Mouse (Mus musculus) hindbrain, embryonic 12.5 days (tissue): ENCODE measurements around the gene Patj. TPM values are rescaled to one million over a fixed set of nuclear protein-coding genes. Genes with fewer than 3 reads are reported as not detected.
A peak's percentile ranks its signal among the peaks of the same experiment; 100 is the strongest.
"Not testable (repeated sequence)": the region's sequence is repeated elsewhere in the genome, so short reads cannot be mapped to it uniquely, and the experiment has no call there.

Source experiments
- ATAC-seq: fragments of 200-750 bp; cut with Nextera tagmentation; 2 replicates; pipeline ENCODE4 v1.8.0; 2017; ENCODE audit warnings: moderate TSS enrichment; ENCODE audit not compliant: low FRiP score
- H3K27ac ChIP-seq: fragments of 300-500 bp; sonication (generic); 2 replicates; pipeline ENCODE4 v1.5.1; 2016; ENCODE audit warnings: mild to moderate bottlenecking
- H3K27me3 ChIP-seq: fragments of 300-500 bp; sonication (generic); 2 replicates; pipeline ENCODE4 v1.6.1; 2016; ENCODE audit warnings: mild to moderate bottlenecking
- H3K36me3 ChIP-seq: fragments of 300-500 bp; sonication (generic); 2 replicates; pipeline ENCODE4 v1.6.1; 2016; ENCODE audit warnings: mild to moderate bottlenecking
- H3K4me1 ChIP-seq: fragments of 300-500 bp; sonication (generic); 2 replicates; pipeline ENCODE4 v1.6.1; 2016
- H3K4me2 ChIP-seq: fragments of 300-500 bp; sonication (generic); replicated peaks from 2 replicates; pipeline ENCODE4 v1.6.1; 2016; ENCODE audit warnings: mild to moderate bottlenecking
- H3K4me3 ChIP-seq: fragments of 300-500 bp; sonication (generic); 2 replicates; pipeline ENCODE4 v1.5.1; 2016; ENCODE audit warnings: mild to moderate bottlenecking
- H3K9ac ChIP-seq: fragments of 300-500 bp; sonication (generic); 2 replicates; pipeline ENCODE4 v1.6.1; 2016; ENCODE audit warnings: mild to moderate bottlenecking, moderate library complexity
- H3K9me3 ChIP-seq: fragments of 300-500 bp; sonication (generic); replicated peaks from 2 replicates; pipeline ENCODE4 v1.6.1; 2016; ENCODE audit warnings: mild to moderate bottlenecking
- WGBS: fragments of 180-500 bp; shearing (Covaris S2); methylation state at CpG from one replicate; pipeline ENCODE4 v1.1.7; 2016; 5-methylcytosine and 5-hydroxymethylcytosine counted together
- polyA plus RNA-seq: library from polyadenylated mRNA; unstranded; fragments of >200 nt; fragmentation: Nextera tagmentation; extraction: Ambion mirVana; gene quantifications from 2 replicates; pipeline ENCODE4 v1.2.1, GENCODE M21; 2016

The Patj gene
- polyA plus RNA-seq, 1 experiment from 2014 or later = 14.9 TPM

GRCm38 (mm10) chr4:98599358-98599757, 203.8 kb downstream of the Patj start:
- H3K4me3 ChIP-seq = no peak overlapping the region
- ATAC-seq = no peak
- 69% methylated on average over 6 of the region's 6 CpGs for WGBS
- H3K4me1 ChIP-seq = peaks cover 15% of the 10 kb centered on the region
- H3K36me3 ChIP-seq = no peaks in the 10 kb centered on the region
- no peaks in the 10 kb centered on the region for H3K9me3 ChIP-seq
- no peaks in the 10 kb centered on the region for H3K27me3 ChIP-seq
- H3K9ac ChIP-seq = no peak overlapping the region
- no peak overlapping the region for H3K4me2 ChIP-seq
- H3K27ac ChIP-seq = no peak overlapping the region

- peaks cover 14% of the 10 kb centered on the region for H3K4me1 ChIP-seq
- no peaks in the 10 kb centered on the region for H3K27me3 ChIP-seq
- WGBS = 68% methylated on average over 6 of the region's 6 CpGs
- H3K9me3 ChIP-seq = no peaks in the 10 kb centered on the region
- no peaks in the 10 kb centered on the region for H3K36me3 ChIP-seq
- no peak overlapping the region for H3K4me2 ChIP-seq
- no peak overlapping the region for H3K27ac ChIP-seq
- H3K4me3 ChIP-seq = no peak overlapping the region
- no peak for ATAC-seq
- H3K9ac ChIP-seq = no peak overlapping the region
Observed at GRCm38 (mm10) chr4:98603131-98603530, 207.5 kb downstream of the Patj start.

- no peak overlapping the region for H3K4me2 ChIP-seq
- ATAC-seq = no peak
- H3K4me1 ChIP-seq = no peaks in the 10 kb centered on the region
- H3K4me3 ChIP-seq = no peak overlapping the region
- H3K9ac ChIP-seq = no peak overlapping the region
- H3K9me3 ChIP-seq = no peaks in the 10 kb centered on the region
- WGBS = 96% methylated on average over 2 of the region's 2 CpGs
- no peak overlapping the region for H3K27ac ChIP-seq
- no peaks in the 10 kb centered on the region for H3K27me3 ChIP-seq
- no peaks in the 10 kb centered on the region for H3K36me3 ChIP-seq
Observed at GRCm38 (mm10) chr4:98610501-98610900, 214.9 kb downstream of the Patj start.

- no peak for ATAC-seq
- Histone ChIP-seq H3K4me1 (no peaks in the 10 kb centered on the region), H3K4me2 (no peak overlapping the region), H3K27me3 (no peaks in the 10 kb centered on the region), H3K27ac (no peak overlapping the region), H3K4me3 (no peak overlapping the region), H3K36me3 (no peaks in the 10 kb centered on the region), H3K9me3 (no peaks in the 10 kb centered on the region), H3K9ac (no peak overlapping the region)
- 85% methylated on average over 3 of the region's 3 CpGs for WGBS
Observed at GRCm38 (mm10) chr4:98614395-98614794, 218.8 kb downstream of the Patj start.

GRCm38 (mm10) chr4:98619199-98619598, 223.6 kb downstream of the Patj start:
- Histone ChIP-seq H3K9ac (no peak overlapping the region), H3K27me3 (no peaks in the 10 kb centered on the region), H3K27ac (no peak overlapping the region), H3K9me3 (no peaks in the 10 kb centered on the region), H3K36me3 (no peaks in the 10 kb centered on the region), H3K4me1 (peaks cover 11% of the 10 kb centered on the region), H3K4me2 (no peak overlapping the region), H3K4me3 (no peak overlapping the region)
- WGBS = 76% methylated on average over 6 of the region's 6 CpGs
- ATAC-seq = no peak

- H3K27me3 ChIP-seq = no peaks in the 10 kb centered on the region
- 0 out of 2 replicates have a peak, but pooled peaks have one; percentile 30 for ATAC-seq
- H3K9ac ChIP-seq = no peak overlapping the region
- H3K27ac ChIP-seq = no peak overlapping the region
- H3K4me2 ChIP-seq = no peak overlapping the region
- no peaks in the 10 kb centered on the region for H3K36me3 ChIP-seq
- no peaks in the 10 kb centered on the region for H3K9me3 ChIP-seq
- H3K4me3 ChIP-seq = no peak overlapping the region
- H3K4me1 ChIP-seq = peaks cover 11% of the 10 kb centered on the region
- 71% methylated on average over 9 of the region's 9 CpGs for WGBS
Observed at GRCm38 (mm10) chr4:98620986-98621784, 225.6 kb downstream of the Patj start.

- WGBS = 64% methylated on average over 1 of the region's 1 CpGs
- no peaks in the 10 kb centered on the region for H3K27me3 ChIP-seq
- H3K4me1 ChIP-seq = peaks cover 11% of the 10 kb centered on the region
- H3K27ac ChIP-seq = no peak overlapping the region
- H3K9ac ChIP-seq = no peak overlapping the region
- H3K4me2 ChIP-seq = no peak overlapping the region
- H3K9me3 ChIP-seq = no peaks in the 10 kb centered on the region
- no peaks in the 10 kb centered on the region for H3K36me3 ChIP-seq
- no peak for ATAC-seq
- no peak overlapping the region for H3K4me3 ChIP-seq
Observed at GRCm38 (mm10) chr4:98622180-98622579, 226.6 kb downstream of the Patj start.

- 24% methylated on average over 3 of the region's 3 CpGs for WGBS
- Histone ChIP-seq H3K9ac (no peak overlapping the region), H3K27ac (0 out of 2 replicates have a peak overlapping the region, but pooled peaks have one; percentile 30), H3K4me2 (no peak overlapping the region), H3K9me3 (no peaks in the 10 kb centered on the region), H3K4me3 (no peak overlapping the region), H3K4me1 (peaks cover 11% of the 10 kb centered on the region), H3K27me3 (no peaks in the 10 kb centered on the region), H3K36me3 (no peaks in the 10 kb centered on the region)
- peak; percentile 64 for ATAC-seq
Observed at GRCm38 (mm10) chr4:98622996-98623673, 227.6 kb downstream of the Patj start.

GRCm38 (mm10) chr4:98628286-98628685, 232.7 kb downstream of the Patj start:
- H3K27me3 ChIP-seq = no peaks in the 10 kb centered on the region
- H3K4me3 ChIP-seq = no peak overlapping the region
- H3K36me3 ChIP-seq = no peaks in the 10 kb centered on the region
- no peaks in the 10 kb centered on the region for H3K9me3 ChIP-seq
- WGBS = 89% methylated on average over 6 of the region's 6 CpGs
- H3K4me2 ChIP-seq = no peak overlapping the region
- no peak for ATAC-seq
- peaks cover 4% of the 10 kb centered on the region for H3K4me1 ChIP-seq
- no peak overlapping the region for H3K27ac ChIP-seq
- H3K9ac ChIP-seq = no peak overlapping the region

- not testable (repeated sequence) for H3K4me1 ChIP-seq, H3K27me3 ChIP-seq, H3K9me3 ChIP-seq, H3K36me3 ChIP-seq, H3K4me2 ChIP-seq, H3K4me3 ChIP-seq, H3K27ac ChIP-seq, H3K9ac ChIP-seq, ATAC-seq
Observed at GRCm38 (mm10) chr4:98629217-98629616, 233.6 kb downstream of the Patj start.

- Histone ChIP-seq H3K36me3 (no peaks in the 10 kb centered on the region), H3K4me1 (no peaks in the 10 kb centered on the region), H3K9me3 (0 out of 2 replicates have a peak, but pooled peaks cover 4% of the 10 kb centered on the region), H3K9ac (no peak overlapping the region), H3K4me2 (no peak overlapping the region), H3K27me3 (no peaks in the 10 kb centered on the region), H3K27ac (no peak overlapping the region), H3K4me3 (no peak overlapping the region)
- no peak for ATAC-seq
- 86% methylated on average over 18 of the region's 18 CpGs for WGBS
Observed at GRCm38 (mm10) chr4:98635140-98635837, 239.7 kb downstream of the Patj start.

- 93% methylated on average over 8 of the region's 8 CpGs for WGBS
- ATAC-seq = no peak
Observed at GRCm38 (mm10) chr4:98638731-98639130, 243.1 kb downstream of the Patj start.

More at GRCm38 (mm10) chr4:98638731-98639130, 243.1 kb downstream of the Patj start:
- 0 out of 2 replicates have a peak, but pooled peaks cover 4% of the 10 kb centered on the region for H3K9me3 ChIP-seq
- no peak overlapping the region for H3K27ac ChIP-seq
- no peak overlapping the region for H3K4me2 ChIP-seq
- H3K9ac ChIP-seq = no peak overlapping the region
- no peak overlapping the region for H3K4me3 ChIP-seq
- H3K36me3 ChIP-seq = no peaks in the 10 kb centered on the region
- H3K27me3 ChIP-seq = no peaks in the 10 kb centered on the region
- no peaks in the 10 kb centered on the region for H3K4me1 ChIP-seq
